In the genomic region with DNA sequence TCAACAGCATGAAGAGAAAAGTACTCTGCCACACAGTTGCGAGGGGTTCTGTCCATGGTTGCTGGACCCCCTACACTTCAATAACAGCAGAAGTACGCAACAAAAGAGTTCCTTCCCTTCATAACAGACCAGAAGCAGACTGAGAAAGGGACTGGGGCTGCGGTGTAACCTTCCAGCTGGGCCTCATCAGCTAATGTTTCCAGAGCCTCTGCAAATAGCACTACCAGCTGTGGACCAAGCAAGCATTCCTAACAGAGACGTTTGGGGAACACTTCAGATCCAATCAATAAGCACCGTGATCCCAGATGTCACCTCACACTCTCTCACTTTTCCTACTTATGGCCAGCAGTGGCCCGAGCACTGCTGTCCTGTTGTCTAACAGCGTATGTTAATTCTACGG, we compare ENCODE assay signal across 23 mouse cellular contexts. TPM values are rescaled to one million over a fixed set of nuclear protein-coding genes. Genes with fewer than 3 reads are reported as not detected.
DNase-seq lines count a peak whose midpoint lies in the region; ATAC-seq and TF ChIP-seq lines count a peak whose summit lies in the region.
"Had no signal": no experiment of that assay in that cellular context is flagged by ENCODE, and none has a peak within 500 bp of the region (broad histone marks: within the 10 kb centered on the region; RNA-seq: fewer than 3 reads in every experiment).

No protein-coding gene starts in this region.

- no peak overlapping the region for H3K9ac ChIP-seq in kidney, postnatal 0 days (ENCODE audit: low read depth, low read length)
- H3K9ac ChIP-seq in lung, embryonic 14.5 days: no peak overlapping the region
- no peak overlapping the region for H3K9ac ChIP-seq in limb, embryonic 14.5 days (ENCODE audit: low read depth, low read length, severe bottlenecking)
- H3K9ac ChIP-seq: embryonic facial prominence, embryonic 13.5 days; forebrain, embryonic 12.5 days; heart, embryonic 12.5 days; hindbrain, embryonic 12.5 days had no signal

- WGBS in kidney, postnatal 0 days: 58% methylated on average over 8 of the region's 8 CpGs
- 49% methylated on average over 8 of the region's 8 CpGs for WGBS in lung, embryonic 14.5 days
- WGBS in limb, embryonic 14.5 days: 55% methylated on average over 8 of the region's 8 CpGs

- peak; percentile 46 for DNase-seq in kidney, postnatal 0 days (ENCODE audit: low spot score)
- no peak for DNase-seq in kidney, postnatal 25 days
- DNase-seq in lung, embryonic 14.5 days: peak; percentile 68
- DNase-seq in lung, postnatal 10 days: no peak
- peak; percentile 40 for DNase-seq in forelimb bud, embryonic 11.5 days (ENCODE audit: low read depth, low spot score)
- peak; percentile 34 for DNase-seq in limb, embryonic 14.5 days (ENCODE audit: low spot score)
- no peak for DNase-seq in c-Kit-positive CD71-positive TER-119-positive erythroid progenitor cells, embryonic 14.5 days (ENCODE audit: low spot score)
- DNase-seq: adrenal gland, adult 8-10 months; adrenal gland, postnatal 36 days; cerebellum, adult 11 months; cerebellum, adult 8-10 months; cerebellum, postnatal 14 days; embryo, embryonic 11 days; gastrocnemius, adult 2 months; gastrocnemius, postnatal 25 days; heart, postnatal 36 days had no signal

- H3K27ac ChIP-seq in kidney, postnatal 0 days: no peak overlapping the region
- H3K27ac ChIP-seq in lung, embryonic 14.5 days (ENCODE audit: low read depth): no peak overlapping the region
- H3K27ac ChIP-seq in limb, embryonic 14.5 days (replicated peaks; ENCODE audit: low read depth, low read length): no peak overlapping the region
- H3K27ac ChIP-seq: embryonic facial prominence, embryonic 13.5 days; forebrain, embryonic 12.5 days; gastrocnemius, adult 2 months; hindbrain, embryonic 12.5 days had no signal

- TF ChIP-seq POLR2A in limb, embryonic 14.5 days (IDR thresholded peaks at IDR 0.05; ENCODE audit: borderline replicate concordance, extremely low read depth, insufficient read depth, insufficient read length): no peak

- no peaks in the 10 kb centered on the region for H3K9me3 ChIP-seq in kidney, postnatal 0 days (replicated peaks; ENCODE audit: low read length)
- H3K9me3 ChIP-seq in lung, embryonic 14.5 days (ENCODE audit: low read depth, low read length): no peaks in the 10 kb centered on the region
- H3K9me3 ChIP-seq in limb, embryonic 14.5 days (ENCODE audit: control insufficient read depth, low read length): no peaks in the 10 kb centered on the region
- H3K9me3 ChIP-seq: embryonic facial prominence, embryonic 13.5 days; forebrain, embryonic 12.5 days; heart, embryonic 12.5 days; hindbrain, embryonic 12.5 days had no signal

- H3K4me3 ChIP-seq in kidney, postnatal 0 days (replicated peaks; ENCODE audit: low read depth, low read length): no peak overlapping the region
- H3K4me3 ChIP-seq in lung, embryonic 14.5 days (ENCODE audit: low read depth, low read length): no peak overlapping the region
- no peak overlapping the region for H3K4me3 ChIP-seq in limb, embryonic 14.5 days (replicated peaks; ENCODE audit: low read length)
- H3K4me3 ChIP-seq: embryonic facial prominence, embryonic 13.5 days; forebrain, embryonic 12.5 days; gastrocnemius, adult 2 months; heart, embryonic 12.5 days; hindbrain, embryonic 12.5 days had no signal

- no peak for ATAC-seq in kidney, postnatal 0 days (replicated peaks; ENCODE audit: low FRiP score, low read depth)
- peak; percentile 68; the same call in 1 of the 2 replicates for ATAC-seq in lung, embryonic 14.5 days (ENCODE audit: insufficient read depth)
- ATAC-seq in limb, embryonic 14.5 days (ENCODE audit: low FRiP score, low read depth): no peak
- ATAC-seq: forebrain, embryonic 16.5 days; hindbrain, embryonic 16.5 days had no signal

- H3K27me3 ChIP-seq in kidney, postnatal 0 days (ENCODE audit: insufficient read depth, low read length): no peaks in the 10 kb centered on the region
- H3K27me3 ChIP-seq in lung, embryonic 14.5 days (ENCODE audit: insufficient read depth, low read length): no peaks in the 10 kb centered on the region
- no peaks in the 10 kb centered on the region for H3K27me3 ChIP-seq in limb, embryonic 14.5 days (ENCODE audit: control insufficient read depth, insufficient read depth, low read length)

- H3K36me3 ChIP-seq in kidney, postnatal 0 days (ENCODE audit: insufficient read depth, low read length): no peaks in the 10 kb centered on the region
- no peaks in the 10 kb centered on the region for H3K36me3 ChIP-seq in lung, embryonic 14.5 days (ENCODE audit: insufficient read depth)
- H3K36me3 ChIP-seq in limb, embryonic 14.5 days (ENCODE audit: control insufficient read depth, insufficient read depth, low read length): no peaks in the 10 kb centered on the region
- H3K36me3 ChIP-seq: embryonic facial prominence, embryonic 13.5 days; forebrain, embryonic 12.5 days; heart, embryonic 12.5 days; hindbrain, embryonic 12.5 days had no signal

- no peaks in the 10 kb centered on the region for H3K4me1 ChIP-seq in kidney, postnatal 0 days (replicated peaks; ENCODE audit: insufficient read depth, low read length)
- no peaks in the 10 kb centered on the region for H3K4me1 ChIP-seq in lung, embryonic 14.5 days (ENCODE audit: insufficient read depth)
- peaks cover 5% of the 10 kb centered on the region; the same call in 1 of the 2 replicates for H3K4me1 ChIP-seq in limb, embryonic 14.5 days (ENCODE audit: control insufficient read depth, insufficient read depth, low read length)
- H3K4me1 ChIP-seq: forebrain, embryonic 12.5 days; heart, embryonic 12.5 days; hindbrain, embryonic 12.5 days had no signal

- no peak for TF ChIP-seq CTCF in kidney, postnatal 0 days (IDR thresholded peaks at IDR 0.05; ENCODE audit: low read depth)
- TF ChIP-seq CTCF in lung, embryonic 14.5 days (IDR thresholded peaks at IDR 0.05; ENCODE audit: low read depth): no peak

- H3K4me2 ChIP-seq in kidney, postnatal 0 days (ENCODE audit: low read length): no peak overlapping the region
- H3K4me2 ChIP-seq in lung, embryonic 14.5 days: no peak overlapping the region
- no peak overlapping the region for H3K4me2 ChIP-seq in limb, embryonic 14.5 days (replicated peaks; ENCODE audit: low read depth, low read length, severe bottlenecking)
- H3K4me2 ChIP-seq: embryonic facial prominence, embryonic 13.5 days; forebrain, embryonic 12.5 days; heart, embryonic 12.5 days; hindbrain, embryonic 12.5 days had no signal

RNA-seq across cellular contexts. Expression of a gene that starts 34.1 kb away (rescaled TPM):
- polyA plus RNA-seq in kidney, postnatal 0 days (2015; fragmentation: Nextera tagmentation; extraction: Ambion mirVana): not detected in 2 replicates
- not detected in 2 replicates for polyA plus RNA-seq in lung, embryonic 14.5 days (2014; fragmentation: Nextera tagmentation; extraction: Ambion mirVana)
- not detected in 2 replicates for polyA plus RNA-seq in limb, embryonic 14.5 days (2012; rRNA removed)
- polyA plus RNA-seq in limb, embryonic 14.5 days (2014; fragmentation: Nextera tagmentation; extraction: Ambion mirVana): not detected in 2 replicates
- polyA plus RNA-seq: embryonic facial prominence, embryonic 13.5 days; forebrain, embryonic 12.5 days; forebrain, embryonic 16.5 days; heart, embryonic 12.5 days; heart, embryonic 16.5 days; hindbrain, embryonic 12.5 days; hindbrain, embryonic 16.5 days had no signal

RNA-seq across cellular contexts. Expression of a gene that starts 37.3 kb away (rescaled TPM):
- not detected in 2 replicates for polyA plus RNA-seq in kidney, postnatal 0 days (2015; fragmentation: Nextera tagmentation; extraction: Ambion mirVana)
- polyA plus RNA-seq in lung, embryonic 14.5 days (2014; fragmentation: Nextera tagmentation; extraction: Ambion mirVana): not detected in 2 replicates
- polyA plus RNA-seq in limb, embryonic 14.5 days (2012; rRNA removed): not detected in 2 replicates
- not detected in 2 replicates for polyA plus RNA-seq in limb, embryonic 14.5 days (2014; fragmentation: Nextera tagmentation; extraction: Ambion mirVana)
- polyA plus RNA-seq: embryonic facial prominence, embryonic 13.5 days; forebrain, embryonic 12.5 days; forebrain, embryonic 16.5 days; heart, embryonic 12.5 days; heart, embryonic 16.5 days; hindbrain, embryonic 12.5 days; hindbrain, embryonic 16.5 days had no signal

RNA-seq across cellular contexts. Expression of a gene that starts 40.5 kb away (rescaled TPM):
- polyA plus RNA-seq in kidney, postnatal 0 days (2015; fragmentation: Nextera tagmentation; extraction: Ambion mirVana): not detected in 2 replicates
- not detected in 2 replicates for polyA plus RNA-seq in lung, embryonic 14.5 days (2014; fragmentation: Nextera tagmentation; extraction: Ambion mirVana)
- polyA plus RNA-seq in limb, embryonic 14.5 days (2012; rRNA removed): not detected in 2 replicates
- not detected in 2 replicates for polyA plus RNA-seq in limb, embryonic 14.5 days (2014; fragmentation: Nextera tagmentation; extraction: Ambion mirVana)
- polyA plus RNA-seq: embryonic facial prominence, embryonic 13.5 days; forebrain, embryonic 12.5 days; forebrain, embryonic 16.5 days; heart, embryonic 12.5 days; heart, embryonic 16.5 days; hindbrain, embryonic 12.5 days; hindbrain, embryonic 16.5 days had no signal

RNA-seq across cellular contexts. Expression of a gene that starts 43.7 kb away (rescaled TPM):
- not detected in 2 replicates for polyA plus RNA-seq in kidney, postnatal 0 days (2015; fragmentation: Nextera tagmentation; extraction: Ambion mirVana)
- polyA plus RNA-seq in lung, embryonic 14.5 days (2014; fragmentation: Nextera tagmentation; extraction: Ambion mirVana): not detected in 2 replicates
- not detected in 2 replicates for polyA plus RNA-seq in limb, embryonic 14.5 days (2012; rRNA removed)
- not detected in 2 replicates for polyA plus RNA-seq in limb, embryonic 14.5 days (2014; fragmentation: Nextera tagmentation; extraction: Ambion mirVana)
- polyA plus RNA-seq: embryonic facial prominence, embryonic 13.5 days; forebrain, embryonic 12.5 days; forebrain, embryonic 16.5 days; heart, embryonic 12.5 days; heart, embryonic 16.5 days; hindbrain, embryonic 12.5 days; hindbrain, embryonic 16.5 days had no signal

RNA-seq across cellular contexts. Expression of a gene that starts 46.8 kb away (rescaled TPM):
- not detected in 2 replicates for polyA plus RNA-seq in kidney, postnatal 0 days (2015; fragmentation: Nextera tagmentation; extraction: Ambion mirVana)
- not detected in 2 replicates for polyA plus RNA-seq in lung, embryonic 14.5 days (2014; fragmentation: Nextera tagmentation; extraction: Ambion mirVana)
- polyA plus RNA-seq in limb, embryonic 14.5 days (2012; rRNA removed): not detected in 2 replicates
- not detected in 2 replicates for polyA plus RNA-seq in limb, embryonic 14.5 days (2014; fragmentation: Nextera tagmentation; extraction: Ambion mirVana)
- polyA plus RNA-seq: embryonic facial prominence, embryonic 13.5 days; forebrain, embryonic 12.5 days; forebrain, embryonic 16.5 days; heart, embryonic 12.5 days; heart, embryonic 16.5 days; hindbrain, embryonic 12.5 days; hindbrain, embryonic 16.5 days had no signal

Comparison
In these comparisons a context has a peak if more than half of its experiments do, and no peak if none do; other contexts are left out.
1. DNase-seq: peak in kidney, postnatal 0 days (single experiment), lung, embryonic 14.5 days (single experiment), forelimb bud, embryonic 11.5 days (single experiment) and limb, embryonic 14.5 days (single experiment); none in kidney, postnatal 25 days (0 of 2), lung, postnatal 10 days (single experiment) and c-Kit-positive CD71-positive TER-119-positive erythroid progenitor cells, embryonic 14.5 days (single experiment).